Mouse (Mus musculus): ENCODE results near the gene Greb1. TPM values are rescaled to one million over a fixed set of nuclear protein-coding genes. Genes with fewer than 3 reads are reported as not detected.

Gene Greb1
- polyA plus RNA-seq, 1 experiment from 2014 or later, result 5.5 TPM

GRCm38 (mm10) chr12:16740059-16740458, 60.6 kb downstream of the Greb1 start:
- H3K27ac ChIP-seq, result 0 out of 2 replicates have a peak overlapping the region, but pooled peaks have one; percentile 22
- no peaks in the 10 kb centered on the region for H3K27me3 ChIP-seq (ENCODE audit: insufficient read depth, poor library complexity, severe bottlenecking)
- H3K4me1 ChIP-seq, result peaks cover 20% of the 10 kb centered on the region
- WGBS, result 37% methylated on average over 5 of the region's 5 CpGs
- H3K9me3 ChIP-seq, result no peaks in the 10 kb centered on the region
- H3K36me3 ChIP-seq, result no peaks in the 10 kb centered on the region
- DNase-seq (ENCODE audit: low spot score), result peak; percentile 71
- no peak overlapping the region for H3K4me3 ChIP-seq

DNA sequence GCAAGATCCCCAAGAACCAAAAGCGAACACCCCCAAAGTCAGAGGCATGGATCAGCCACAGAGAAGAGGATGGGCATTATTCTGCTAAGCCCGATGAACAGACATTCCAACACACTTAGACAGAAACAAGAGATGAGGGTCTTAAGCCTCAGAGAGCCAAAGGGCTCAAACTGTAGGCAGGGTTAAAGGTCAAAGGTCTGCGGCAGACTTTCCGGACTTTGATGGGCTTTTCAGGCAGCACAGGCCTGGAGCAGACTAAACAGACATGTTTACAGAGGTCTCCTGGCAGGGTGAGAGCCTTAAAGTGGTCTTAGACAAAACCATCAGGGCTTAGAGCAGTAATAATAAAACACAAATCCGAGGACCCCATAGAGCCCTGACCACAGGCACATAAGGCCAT, 63.4 kb downstream of the Greb1 start:
- no peaks in the 10 kb centered on the region for H3K27me3 ChIP-seq (ENCODE audit: insufficient read depth, poor library complexity, severe bottlenecking)
- H3K4me3 ChIP-seq, result no peak overlapping the region
- DNase-seq (ENCODE audit: low spot score), result no peak
- no peaks in the 10 kb centered on the region for H3K9me3 ChIP-seq
- WGBS, result 66% methylated on average over 5 of the region's 5 CpGs
- no peak overlapping the region for H3K27ac ChIP-seq
- no peaks in the 10 kb centered on the region for H3K36me3 ChIP-seq
- H3K4me1 ChIP-seq, result peaks cover 31% of the 10 kb centered on the region

DNA sequence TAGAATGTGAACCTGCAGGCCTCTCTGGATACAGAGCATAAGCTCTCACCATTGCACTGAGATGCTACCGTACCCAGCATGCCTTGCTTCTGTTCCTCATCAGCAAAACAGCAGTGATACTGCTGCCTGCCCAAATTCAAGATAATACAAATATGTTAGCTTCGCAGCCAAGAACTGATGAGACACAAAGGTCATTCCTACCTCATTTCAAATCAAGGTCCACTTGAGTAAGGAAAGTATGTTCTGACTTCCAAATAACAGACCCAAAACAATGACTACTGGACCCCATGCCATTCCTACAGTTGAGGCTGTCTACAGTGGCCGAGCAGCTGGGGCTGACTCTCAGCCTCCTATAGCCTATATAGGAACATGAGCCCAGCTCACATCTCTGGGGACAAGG, 66.0 kb downstream of the Greb1 start:
- WGBS, result 80% methylated on average over 3 of the region's 3 CpGs
- Histone ChIP-seq H3K4me1 (peaks cover 36% of the 10 kb centered on the region), H3K27ac (no peak overlapping the region), H3K4me3 (no peak overlapping the region), H3K9me3 (no peaks in the 10 kb centered on the region), H3K36me3 (no peaks in the 10 kb centered on the region), H3K27me3 (ENCODE audit: insufficient read depth, poor library complexity, severe bottlenecking) (no peaks in the 10 kb centered on the region)
- no peak for DNase-seq (ENCODE audit: low spot score)

DNA sequence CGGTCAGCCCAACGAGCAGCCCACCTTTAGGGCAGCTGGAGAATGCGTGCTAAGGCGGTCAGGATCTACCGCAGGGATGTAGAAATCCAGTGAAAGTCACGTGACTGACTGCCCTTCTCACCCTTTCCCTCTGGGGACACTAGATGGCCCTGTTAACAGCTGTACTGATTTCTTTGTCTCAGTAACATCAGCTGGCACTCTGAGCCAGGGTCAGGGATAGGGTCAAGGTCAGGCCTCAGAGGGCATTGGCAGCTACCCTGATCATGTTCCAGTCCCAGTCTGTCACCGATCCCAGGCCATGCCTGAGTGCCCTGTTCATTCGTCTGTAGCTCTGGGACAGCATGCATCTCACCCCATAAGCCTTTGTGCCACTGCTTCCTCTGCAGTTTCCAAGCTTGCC, 66.7 kb downstream of the Greb1 start:
- Histone ChIP-seq H3K4me3 (no peak overlapping the region), H3K36me3 (no peaks in the 10 kb centered on the region), H3K27ac (no peak overlapping the region), H3K9me3 (no peaks in the 10 kb centered on the region), H3K4me1 (peaks cover 36% of the 10 kb centered on the region), H3K27me3 (ENCODE audit: insufficient read depth, poor library complexity, severe bottlenecking) (no peaks in the 10 kb centered on the region)
- WGBS, result 51% methylated on average over 8 of the region's 8 CpGs
- DNase-seq (ENCODE audit: low spot score), result no peak

DNA sequence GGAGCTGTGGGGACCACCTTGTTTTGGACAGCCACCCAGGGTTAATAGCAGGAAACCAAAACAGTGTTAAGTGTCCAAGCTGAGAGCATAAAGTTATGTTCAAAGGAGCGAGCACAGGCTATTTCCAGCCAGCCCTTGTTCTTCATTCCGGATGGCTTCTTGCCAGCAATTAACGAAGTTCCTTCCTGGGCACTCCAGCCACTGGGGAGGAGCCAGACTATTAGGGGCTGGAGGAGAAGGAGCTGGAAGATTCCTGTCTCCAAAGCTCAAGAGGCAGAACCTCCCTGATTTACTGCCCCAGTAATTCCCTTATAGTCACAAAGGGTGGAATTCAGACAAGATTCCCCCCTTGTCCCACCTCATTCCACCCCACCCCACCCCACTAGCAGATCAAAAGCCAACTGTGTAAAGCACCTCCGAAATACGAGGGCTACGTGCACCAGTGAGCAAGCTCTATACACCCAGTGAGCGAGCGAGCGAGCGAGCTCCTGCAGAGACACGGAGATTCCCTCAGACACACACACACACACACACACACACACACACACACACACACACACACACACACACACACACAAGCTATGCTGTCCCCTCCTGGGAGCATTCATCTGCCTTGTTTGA, 69.5 kb downstream of the Greb1 start:
- Histone ChIP-seq H3K9me3 (no peaks in the 10 kb centered on the region), H3K36me3 (no peaks in the 10 kb centered on the region), H3K4me1 (peaks cover 31% of the 10 kb centered on the region), H3K27ac (peak overlapping the region; percentile 49; the same call in 1 of the 2 replicates), H3K4me3 (no peak overlapping the region), H3K27me3 (ENCODE audit: insufficient read depth, poor library complexity, severe bottlenecking) (no peaks in the 10 kb centered on the region)
- 57% methylated on average over 11 of the region's 11 CpGs for whole genome bisulfite sequencing
- DNase-seq (ENCODE audit: low spot score), result no peak

GRCm38 (mm10) chr12:16730196-16730595, 70.5 kb downstream of the Greb1 start:
- Histone ChIP-seq H3K4me3 (no peak overlapping the region), H3K36me3 (no peaks in the 10 kb centered on the region), H3K27me3 (ENCODE audit: insufficient read depth, poor library complexity, severe bottlenecking) (no peaks in the 10 kb centered on the region), H3K4me1 (peaks cover 35% of the 10 kb centered on the region), H3K27ac (no peak overlapping the region), H3K9me3 (no peaks in the 10 kb centered on the region)
- no peak for DNase-seq (ENCODE audit: low spot score)
- 87% methylated on average over 11 of the region's 11 CpGs for WGBS

DNA sequence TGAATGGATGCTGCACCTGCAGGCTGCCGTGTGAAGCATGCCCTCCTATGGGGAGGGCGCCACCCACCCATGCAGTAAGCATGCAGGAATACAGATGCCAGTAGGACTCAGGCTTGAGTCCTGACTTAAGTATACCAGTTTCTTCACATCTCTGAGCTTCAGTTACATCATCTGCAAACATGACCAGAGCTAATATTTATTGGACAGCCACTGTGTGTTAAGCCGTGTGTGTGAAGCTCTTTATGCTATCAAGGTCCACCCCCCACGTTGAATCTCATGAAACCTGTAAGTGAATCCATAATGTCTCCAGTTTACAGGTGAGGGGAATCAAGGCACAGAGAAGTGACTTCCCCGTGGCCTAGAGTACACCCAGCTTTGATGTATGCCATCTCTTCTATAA, 72.5 kb downstream of the Greb1 start:
- H3K36me3 ChIP-seq, result peaks cover 2% of the 10 kb centered on the region; the same call in 1 of the 2 replicates
- H3K27ac ChIP-seq, result no peak overlapping the region
- H3K4me3 ChIP-seq, result no peak overlapping the region
- H3K9me3 ChIP-seq, result no peaks in the 10 kb centered on the region
- H3K4me1 ChIP-seq, result peaks cover 34% of the 10 kb centered on the region
- WGBS, result 88% methylated on average over 5 of the region's 5 CpGs
- no peaks in the 10 kb centered on the region for H3K27me3 ChIP-seq (ENCODE audit: insufficient read depth, poor library complexity, severe bottlenecking)
- DNase-seq (ENCODE audit: low spot score), result no peak

- Histone ChIP-seq H3K36me3 (peaks cover 2% of the 10 kb centered on the region; the same call in 1 of the 2 replicates), H3K4me3 (no peak overlapping the region), H3K27ac (no peak overlapping the region), H3K27me3 (ENCODE audit: insufficient read depth, poor library complexity, severe bottlenecking) (no peaks in the 10 kb centered on the region), H3K4me1 (peaks cover 30% of the 10 kb centered on the region), H3K9me3 (no peaks in the 10 kb centered on the region)
- WGBS, result 35% methylated on average over 3 of the region's 3 CpGs
- DNase-seq (ENCODE audit: low spot score), result no peak
Observed at GRCm38 (mm10) chr12:16726229-16726628, 74.5 kb downstream of the Greb1 start.

- Histone ChIP-seq H3K4me1 (peaks cover 24% of the 10 kb centered on the region), H3K36me3 (peaks cover 6% of the 10 kb centered on the region; the same call in 1 of the 2 replicates), H3K27ac (0 out of 2 replicates have a peak overlapping the region, but pooled peaks have one; percentile 29), H3K9me3 (no peaks in the 10 kb centered on the region), H3K4me3 (no peak overlapping the region), H3K27me3 (ENCODE audit: insufficient read depth, poor library complexity, severe bottlenecking) (no peaks in the 10 kb centered on the region)
- DNase-seq (ENCODE audit: low spot score), result no peak
- WGBS, result 44% methylated on average over 3 of the region's 3 CpGs
Observed at GRCm38 (mm10) chr12:16723601-16724000, 77.1 kb downstream of the Greb1 start.

DNA sequence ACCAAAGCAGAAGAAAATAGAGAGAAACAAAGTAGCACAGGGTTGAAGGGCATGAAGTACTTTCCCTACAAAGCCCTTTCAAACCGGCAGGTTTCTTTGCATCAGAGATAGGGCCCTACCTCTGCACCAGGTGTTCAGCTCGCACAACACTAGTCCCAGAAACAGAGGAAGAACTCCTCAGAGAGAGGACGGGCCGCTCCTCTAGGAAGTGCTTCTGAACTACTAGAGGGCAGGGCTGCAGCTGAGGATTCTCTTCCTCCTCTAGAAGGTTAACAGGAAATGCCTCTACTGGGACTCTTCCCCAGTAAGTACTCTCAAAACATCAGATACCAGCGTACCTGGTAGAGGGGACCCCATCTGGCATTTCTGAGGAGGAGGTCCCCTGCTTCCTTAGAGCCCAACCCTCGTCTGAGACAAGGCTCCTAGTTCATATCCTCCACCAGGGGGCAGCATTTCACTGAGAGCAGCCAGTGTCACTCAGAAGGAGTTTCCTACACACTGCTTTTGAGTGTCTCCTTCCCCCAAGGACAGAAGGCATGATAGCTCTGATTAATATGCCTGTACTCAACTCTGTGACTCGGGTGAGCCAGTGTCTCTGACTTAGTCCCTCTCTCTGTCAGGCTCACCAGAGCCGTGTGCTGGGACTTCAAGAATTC, 81.9 kb downstream of the Greb1 start:
- Histone ChIP-seq H3K27ac (no peak overlapping the region), H3K27me3 (ENCODE audit: insufficient read depth, poor library complexity, severe bottlenecking) (no peaks in the 10 kb centered on the region), H3K4me1 (peaks cover 7% of the 10 kb centered on the region), H3K36me3 (peaks cover 25% of the 10 kb centered on the region), H3K9me3 (no peaks in the 10 kb centered on the region), H3K4me3 (no peak overlapping the region)
- WGBS, result 47% methylated on average over 8 of the region's 8 CpGs
- DNase-seq (ENCODE audit: low spot score), result peak; percentile 83

- Histone ChIP-seq H3K27me3 (ENCODE audit: insufficient read depth, poor library complexity, severe bottlenecking) (no peaks in the 10 kb centered on the region), H3K27ac (no peak overlapping the region), H3K36me3 (peaks cover 23% of the 10 kb centered on the region), H3K9me3 (no peaks in the 10 kb centered on the region), H3K4me3 (no peak overlapping the region), H3K4me1 (no peaks in the 10 kb centered on the region)
- no peak for DNase-seq (ENCODE audit: low spot score)
- WGBS, result 68% methylated on average over 1 of the region's 1 CpGs
Observed at GRCm38 (mm10) chr12:16717653-16718052, 83.0 kb downstream of the Greb1 start.

DNA sequence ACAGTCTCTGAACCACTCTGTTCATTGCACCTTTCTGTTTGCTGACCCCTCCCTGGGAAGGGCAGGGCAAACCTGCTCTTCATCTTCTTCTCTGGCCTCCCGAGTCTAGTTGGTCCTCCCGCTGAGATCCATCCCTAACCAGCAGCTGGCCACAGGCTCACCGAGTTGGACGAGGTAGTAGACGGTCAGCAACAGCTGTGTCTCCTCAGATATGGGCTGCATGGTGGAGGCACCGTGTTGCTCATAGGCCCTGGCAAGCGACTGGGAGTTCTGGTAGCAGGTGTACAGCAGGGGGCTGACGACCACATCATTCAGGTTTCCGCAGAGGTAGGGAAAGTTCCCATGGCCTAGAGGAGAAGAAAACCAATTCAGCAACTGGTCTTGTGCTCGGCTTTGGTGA, 86.1 kb downstream of the Greb1 start:
- no peak for DNase-seq (ENCODE audit: low spot score)
- Histone ChIP-seq H3K4me3 (no peak overlapping the region), H3K9me3 (no peaks in the 10 kb centered on the region), H3K36me3 (peaks cover 37% of the 10 kb centered on the region), H3K27me3 (ENCODE audit: insufficient read depth, poor library complexity, severe bottlenecking) (no peaks in the 10 kb centered on the region), H3K4me1 (0 out of 2 replicates have a peak, but pooled peaks cover 3% of the 10 kb centered on the region), H3K27ac (no peak overlapping the region)
- 80% methylated on average over 10 of the region's 10 CpGs for WGBS

GRCm38 (mm10) chr12:16698691-16699090, 102.0 kb downstream of the Greb1 start:
- DNase-seq (ENCODE audit: low spot score), result no peak
- peaks cover 54% of the 10 kb centered on the region for H3K36me3 ChIP-seq
- H3K9me3 ChIP-seq, result no peaks in the 10 kb centered on the region
- H3K4me1 ChIP-seq, result no peaks in the 10 kb centered on the region
- H3K27ac ChIP-seq, result no peak overlapping the region
- WGBS, result 86% methylated on average over 1 of the region's 1 CpGs
- H3K4me3 ChIP-seq, result no peak overlapping the region
- H3K27me3 ChIP-seq (ENCODE audit: insufficient read depth, poor library complexity, severe bottlenecking), result no peaks in the 10 kb centered on the region

All from heart, embryonic 10.5 days (tissue).